Mouse (Mus musculus) embryonic facial prominence, embryonic 13.5 days (tissue): Measurements from ENCODE around the gene Atf7ip2. TPM values are rescaled to one million over a fixed set of nuclear protein-coding genes. Genes with fewer than 3 reads are reported as not detected.
"Not testable (repeated sequence)": the region's sequence is repeated elsewhere in the genome, so short reads cannot be mapped to it uniquely, and the experiment has no call there.

ENCODE experiments used
- ATAC-seq: fragments of 200-750 bp; cut with Nextera tagmentation; 2 replicates; pipeline ENCODE4 v1.8.0; 2017; ENCODE audit warnings: low read depth; ENCODE audit not compliant: insufficient number of reproducible peaks, insufficient read depth, low FRiP score, low TSS enrichment
- H3K27ac ChIP-seq: fragments of 300-500 bp; sonication (generic); 2 replicates; pipeline ENCODE4 v1.5.1; 2015; ENCODE audit warnings: moderate library complexity, mild to moderate bottlenecking, inconsistent platforms
- H3K27me3 ChIP-seq: fragments of 300-500 bp; sonication (generic); 2 replicates; pipeline ENCODE4 v1.6.1; 2015; ENCODE audit warnings: mild to moderate bottlenecking, inconsistent platforms
- H3K36me3 ChIP-seq: fragments of 300-500 bp; sonication (generic); 2 replicates; pipeline ENCODE4 v1.6.1; 2015; ENCODE audit warnings: mild to moderate bottlenecking, inconsistent platforms
- H3K4me1 ChIP-seq: fragments of 300-500 bp; sonication (generic); 2 replicates; pipeline ENCODE4 v1.6.1; 2015; ENCODE audit warnings: inconsistent platforms
- H3K4me2 ChIP-seq: fragments of 300-500 bp; sonication (generic); 2 replicates; pipeline ENCODE4 v1.6.1; 2015; ENCODE audit warnings: moderate library complexity, mild to moderate bottlenecking, inconsistent platforms
- H3K4me3 ChIP-seq: fragments of 300-500 bp; sonication (generic); 2 replicates; pipeline ENCODE4 v1.5.1; 2015; ENCODE audit warnings: mild to moderate bottlenecking, inconsistent platforms
- H3K9ac ChIP-seq: fragments of 300-500 bp; sonication (generic); 2 replicates; pipeline ENCODE4 v1.6.1; 2015; ENCODE audit warnings: mild to moderate bottlenecking, inconsistent platforms
- H3K9me3 ChIP-seq: fragments of 300-500 bp; sonication (generic); 2 replicates; pipeline ENCODE4 v1.6.1; 2016; ENCODE audit warnings: inconsistent platforms
- WGBS: fragments of 180-500 bp; shearing (Covaris S2); methylation state at CpG from one replicate; pipeline ENCODE4 v1.1.7; 2015; ENCODE audit warnings: mixed read lengths; 5-methylcytosine and 5-hydroxymethylcytosine counted together
- polyA plus RNA-seq: library from polyadenylated mRNA; unstranded; fragments of >200 nt; fragmentation: Nextera tagmentation; extraction: Ambion mirVana; gene quantifications from 2 replicates; pipeline ENCODE4 v1.2.1, GENCODE M21; 2015

Atf7ip2 gene
- polyA plus RNA-seq: 1.6 TPM in 2 replicates

- ATAC-seq: peak; percentile 88
- H3K4me3 ChIP-seq: peak within 1 kb of the TSS; percentile 51
- H3K4me2 ChIP-seq: peak within 1 kb of the TSS; percentile 81
- H3K9ac ChIP-seq: peak within 1 kb of the TSS; percentile 70
- 0 out of 2 replicates have a peak, but pooled peaks cover 7% of the 10 kb centered on the region for H3K4me1 ChIP-seq
- H3K36me3 ChIP-seq: no peaks in the 10 kb centered on the region
- no peaks in the 10 kb centered on the region; the same call in 1 of the 2 replicates for H3K27me3 ChIP-seq
- H3K9me3 ChIP-seq: 0 out of 2 replicates have a peak, but pooled peaks cover 3% of the 10 kb centered on the region
- under 1% methylated on average over 62 of the region's 63 CpGs for WGBS
- no peak within 1 kb of the TSS for H3K27ac ChIP-seq
Observed at GRCm38 (mm10) chr16:10192679-10193506, at the start of gene Atf7ip2. Gene Atf7ip2 (plus strand): TSS chr16:10192712.

- Histone ChIP-seq H3K9ac (no peak overlapping the region), H3K27ac (no peak overlapping the region), H3K9me3 (no peaks in the 10 kb centered on the region), H3K4me3 (no peak overlapping the region), H3K4me1 (no peaks in the 10 kb centered on the region), H3K36me3 (no peaks in the 10 kb centered on the region), H3K27me3 (no peaks in the 10 kb centered on the region), H3K4me2 (no peak overlapping the region)
- WGBS: 73% methylated on average over 2 of the region's 2 CpGs
- ATAC-seq: no peak
Observed at GRCm38 (mm10) chr16:10143166-10143565, 49.3 kb upstream of the Atf7ip2 start.

GRCm38 (mm10) chr16:10147401-10147800, 45.1 kb upstream of the Atf7ip2 start:
- no peaks in the 10 kb centered on the region for H3K9me3 ChIP-seq
- H3K27me3 ChIP-seq: no peaks in the 10 kb centered on the region
- 91% methylated on average over 5 of the region's 5 CpGs for WGBS
- no peak overlapping the region for H3K9ac ChIP-seq
- no peaks in the 10 kb centered on the region for H3K4me1 ChIP-seq
- H3K4me3 ChIP-seq: no peak overlapping the region
- no peak for ATAC-seq
- no peak overlapping the region for H3K27ac ChIP-seq
- H3K4me2 ChIP-seq: no peak overlapping the region
- H3K36me3 ChIP-seq: no peaks in the 10 kb centered on the region

GRCm38 (mm10) chr16:10169123-10169905, 23.2 kb upstream of the Atf7ip2 start:
- Histone ChIP-seq H3K27me3 (no peaks in the 10 kb centered on the region), H3K9ac (no peak overlapping the region), H3K4me3 (no peak overlapping the region), H3K9me3 (peaks cover 3% of the 10 kb centered on the region; the same call in 1 of the 2 replicates), H3K27ac (no peak overlapping the region), H3K4me1 (no peaks in the 10 kb centered on the region), H3K36me3 (no peaks in the 10 kb centered on the region), H3K4me2 (no peak overlapping the region)
- 50% methylated on average over 8 of the region's 8 CpGs for WGBS
- no peak for ATAC-seq

GRCm38 (mm10) chr16:10170005-10170404, 22.5 kb upstream of the Atf7ip2 start, which contains the start of gene Rpl39l:
Gene Rpl39l (plus strand): TSS chr16:10170226.
- Histone ChIP-seq H3K9me3 (peaks cover 3% of the 10 kb centered on the region; the same call in 1 of the 2 replicates), H3K4me2 (no peak within 1 kb of the TSS), H3K27me3 (no peaks in the 10 kb centered on the region), H3K9ac (no peak within 1 kb of the TSS), H3K27ac (0 out of 2 replicates have a peak within 1 kb of the TSS, but pooled peaks have one; percentile 22), H3K36me3 (no peaks in the 10 kb centered on the region), H3K4me3 (no peak within 1 kb of the TSS), H3K4me1 (no peaks in the 10 kb centered on the region)
- no peak for ATAC-seq
- WGBS: 78% methylated on average over 22 of the region's 22 CpGs

- Histone ChIP-seq H3K27ac (no peak overlapping the region), H3K4me2 (no peak overlapping the region), H3K9ac (no peak overlapping the region), H3K4me1 (no peaks in the 10 kb centered on the region), H3K9me3 (no peaks in the 10 kb centered on the region), H3K36me3 (no peaks in the 10 kb centered on the region), H3K4me3 (no peak overlapping the region), H3K27me3 (no peaks in the 10 kb centered on the region)
- no peak for ATAC-seq
- WGBS: 82% methylated on average over 4 of the region's 4 CpGs
Observed at GRCm38 (mm10) chr16:10171276-10171675, 21.2 kb upstream of the Atf7ip2 start.

GRCm38 (mm10) chr16:10172179-10172820, 20.2 kb upstream of the Atf7ip2 start:
- no peak overlapping the region for H3K27ac ChIP-seq
- no peak for ATAC-seq
- no peak overlapping the region for H3K4me2 ChIP-seq
- H3K36me3 ChIP-seq: no peaks in the 10 kb centered on the region
- no peak overlapping the region for H3K9ac ChIP-seq
- H3K9me3 ChIP-seq: peaks cover 4% of the 10 kb centered on the region
- H3K27me3 ChIP-seq: no peaks in the 10 kb centered on the region
- 85% methylated on average over 3 of the region's 3 CpGs for WGBS
- no peaks in the 10 kb centered on the region for H3K4me1 ChIP-seq
- no peak overlapping the region for H3K4me3 ChIP-seq

- H3K4me1 ChIP-seq, H3K27ac ChIP-seq, H3K4me3 ChIP-seq, H3K9ac ChIP-seq, H3K36me3 ChIP-seq, H3K27me3 ChIP-seq, ATAC-seq, H3K4me2 ChIP-seq: not testable (repeated sequence)
- H3K9me3 ChIP-seq: peaks cover 34% of the 10 kb centered on the region
- WGBS: 95% methylated on average over 10 of the region's 10 CpGs
Observed at GRCm38 (mm10) chr16:10187461-10187860, 5.1 kb upstream of the Atf7ip2 start.

- H3K4me2 ChIP-seq: no peak overlapping the region
- no peak overlapping the region for H3K4me3 ChIP-seq
- no peak for ATAC-seq
- H3K4me1 ChIP-seq: no peaks in the 10 kb centered on the region
- no peaks in the 10 kb centered on the region for H3K36me3 ChIP-seq
- no peak overlapping the region for H3K27ac ChIP-seq
- H3K27me3 ChIP-seq: no peaks in the 10 kb centered on the region
- WGBS: 85% methylated on average over 1 of the region's 1 CpGs
- no peaks in the 10 kb centered on the region for H3K9me3 ChIP-seq
- no peak overlapping the region for H3K9ac ChIP-seq
Observed at GRCm38 (mm10) chr16:10208777-10209176, 16.3 kb downstream of the Atf7ip2 start.

GRCm38 (mm10) chr16:10216366-10216765, 23.9 kb downstream of the Atf7ip2 start:
- H3K4me1 ChIP-seq, H3K9ac ChIP-seq, H3K36me3 ChIP-seq, H3K27me3 ChIP-seq, H3K4me2 ChIP-seq, ATAC-seq, H3K27ac ChIP-seq, H3K4me3 ChIP-seq, H3K9me3 ChIP-seq: not testable (repeated sequence)
- WGBS: 92% methylated on average over 1 of the region's 1 CpGs

GRCm38 (mm10) chr16:10217020-10217419, 24.5 kb downstream of the Atf7ip2 start:
- not testable (repeated sequence) for H3K36me3 ChIP-seq, H3K4me1 ChIP-seq, H3K27me3 ChIP-seq, H3K27ac ChIP-seq, H3K9ac ChIP-seq, H3K9me3 ChIP-seq, H3K4me3 ChIP-seq, ATAC-seq, H3K4me2 ChIP-seq
- 79% methylated on average over 2 of the region's 2 CpGs for WGBS
